In the genomic region with DNA sequence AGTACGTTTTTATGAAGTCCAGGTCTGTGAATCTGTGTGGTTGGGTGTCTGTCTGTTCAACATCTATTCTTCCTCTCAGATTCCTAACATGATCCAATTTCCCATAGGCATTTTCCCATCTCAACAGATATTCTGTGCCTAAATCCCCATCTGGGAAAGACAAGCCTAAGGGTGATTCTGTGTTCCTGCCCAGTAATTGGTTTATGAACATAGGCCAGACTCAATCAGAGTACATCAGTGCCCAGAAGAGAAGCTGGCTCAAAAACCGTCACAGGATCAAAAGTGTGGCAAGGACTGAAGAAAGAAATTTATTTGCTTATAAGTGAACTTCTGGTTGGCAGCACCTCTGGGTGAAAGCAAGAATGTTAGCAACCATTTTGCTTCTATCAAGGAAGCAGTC, we compare ENCODE assay signal across 16 mouse cellular contexts. TPM values are rescaled to one million over a fixed set of nuclear protein-coding genes. Genes with fewer than 3 reads are reported as not detected.
DNase-seq lines count a peak whose midpoint lies in the region; ATAC-seq and TF ChIP-seq lines count a peak whose summit lies in the region.
"Had no signal": no experiment of that assay in that cellular context is flagged by ENCODE, and none has a peak within 500 bp of the region (broad histone marks: within the 10 kb centered on the region; RNA-seq: fewer than 3 reads in every experiment).

No protein-coding gene starts in this region.

- H3K4me2 ChIP-seq in forebrain, embryonic 16.5 days (ENCODE audit: low read length) = no peak overlapping the region
- no peak overlapping the region for H3K4me2 ChIP-seq in intestine, embryonic 14.5 days (ENCODE audit: low read length)
- no peak overlapping the region for H3K4me2 ChIP-seq in intestine, postnatal 0 days (replicated peaks; ENCODE audit: low read depth)
- no peak overlapping the region for H3K4me2 ChIP-seq in embryonic facial prominence, embryonic 14.5 days (ENCODE audit: low read depth, low read length)
- no peak overlapping the region for H3K4me2 ChIP-seq in intestine, embryonic 15.5 days (replicated peaks)
- H3K4me2 ChIP-seq: hindbrain, embryonic 15.5 days; liver, embryonic 15.5 days had no signal

- H3K4me1 ChIP-seq in forebrain, embryonic 16.5 days (replicated peaks; ENCODE audit: control insufficient read depth, insufficient read depth, low read length) = peaks cover 2% of the 10 kb centered on the region
- peaks cover 15% of the 10 kb centered on the region for H3K4me1 ChIP-seq in forebrain, embryonic 10.5 days
- H3K4me1 ChIP-seq in intestine, embryonic 14.5 days (replicated peaks; ENCODE audit: control insufficient read depth, insufficient read depth, low read length) = peaks cover 8% of the 10 kb centered on the region
- no peaks in the 10 kb centered on the region for H3K4me1 ChIP-seq in intestine, postnatal 0 days (replicated peaks; ENCODE audit: control insufficient read depth, insufficient read depth, low read length)
- H3K4me1 ChIP-seq in embryonic facial prominence, embryonic 14.5 days (ENCODE audit: control insufficient read depth, insufficient read depth, low read length) = peaks cover 14% of the 10 kb centered on the region
- peaks cover 15% of the 10 kb centered on the region for H3K4me1 ChIP-seq in intestine, embryonic 15.5 days (replicated peaks)
- H3K4me1 ChIP-seq in thymus, adult 2 months (replicated peaks; ENCODE audit: control insufficient read depth, insufficient read depth, low read length) = no peaks in the 10 kb centered on the region
- H3K4me1 ChIP-seq: hindbrain, embryonic 15.5 days; liver, embryonic 15.5 days had no signal

- no peaks in the 10 kb centered on the region for H3K9me3 ChIP-seq in forebrain, embryonic 16.5 days (ENCODE audit: control insufficient read depth, low read length)
- H3K9me3 ChIP-seq in forebrain, embryonic 10.5 days = no peaks in the 10 kb centered on the region
- no peaks in the 10 kb centered on the region for H3K9me3 ChIP-seq in intestine, embryonic 14.5 days (ENCODE audit: control insufficient read depth, low read length)
- H3K9me3 ChIP-seq in intestine, postnatal 0 days (ENCODE audit: control insufficient read depth) = no peaks in the 10 kb centered on the region
- H3K9me3 ChIP-seq in embryonic facial prominence, embryonic 14.5 days (ENCODE audit: control insufficient read depth, low read length) = no peaks in the 10 kb centered on the region
- H3K9me3 ChIP-seq in intestine, embryonic 15.5 days = no peaks in the 10 kb centered on the region
- H3K9me3 ChIP-seq: heart, embryonic 10.5 days; hindbrain, embryonic 15.5 days; liver, embryonic 15.5 days had no signal

- no peak overlapping the region for H3K9ac ChIP-seq in forebrain, embryonic 16.5 days (replicated peaks; ENCODE audit: low read depth, low read length)
- H3K9ac ChIP-seq in intestine, embryonic 14.5 days (ENCODE audit: low read length) = no peak overlapping the region
- H3K9ac ChIP-seq in intestine, postnatal 0 days (ENCODE audit: low read depth, low read length) = no peak overlapping the region
- H3K9ac ChIP-seq in embryonic facial prominence, embryonic 14.5 days (ENCODE audit: low read depth, low read length) = no peak overlapping the region
- H3K9ac ChIP-seq in intestine, embryonic 15.5 days = no peak overlapping the region
- H3K9ac ChIP-seq: hindbrain, embryonic 15.5 days; liver, embryonic 15.5 days had no signal

- no peak for ATAC-seq in forebrain, embryonic 16.5 days
- ATAC-seq in intestine, embryonic 14.5 days (replicated peaks; ENCODE audit: low FRiP score, low TSS enrichment, low read depth) = no peak
- no peak for ATAC-seq in intestine, postnatal 0 days
- ATAC-seq in embryonic facial prominence, embryonic 14.5 days (ENCODE audit: low read depth) = no peak
- no peak for ATAC-seq in intestine, embryonic 15.5 days

- no peaks in the 10 kb centered on the region for H3K36me3 ChIP-seq in forebrain, embryonic 16.5 days (ENCODE audit: control insufficient read depth, insufficient read depth)
- H3K36me3 ChIP-seq in forebrain, embryonic 10.5 days (replicated peaks) = no peaks in the 10 kb centered on the region
- no peaks in the 10 kb centered on the region for H3K36me3 ChIP-seq in intestine, embryonic 14.5 days (ENCODE audit: control insufficient read depth, insufficient read depth, low read length)
- H3K36me3 ChIP-seq in intestine, postnatal 0 days (ENCODE audit: control insufficient read depth, insufficient read depth) = no peaks in the 10 kb centered on the region
- H3K36me3 ChIP-seq in embryonic facial prominence, embryonic 14.5 days (ENCODE audit: control insufficient read depth, insufficient read depth, low read length) = no peaks in the 10 kb centered on the region
- no peaks in the 10 kb centered on the region for H3K36me3 ChIP-seq in intestine, embryonic 15.5 days
- H3K36me3 ChIP-seq in thymus, adult 2 months (ENCODE audit: control insufficient read depth, insufficient read depth, low read length) = no peaks in the 10 kb centered on the region
- H3K36me3 ChIP-seq: heart, embryonic 10.5 days; hindbrain, embryonic 15.5 days; liver, embryonic 15.5 days had no signal

- no peak for DNase-seq in forebrain, embryonic 10.5 days (ENCODE audit: extremely low spot score, low spot score)
- DNase-seq in intestine, embryonic 14.5 days (ENCODE audit: low spot score) = no peak
- DNase-seq in embryonic facial prominence, embryonic 14.5 days (ENCODE audit: low spot score) = no peak
- no peak for DNase-seq in adrenal gland, postnatal 36 days
- no peak for DNase-seq in thymus, adult 2 months
- DNase-seq: adrenal gland, adult 8-10 months; cerebellum, adult 11-12 months; cerebellum, postnatal 25 days; kidney, adult 2 months; thymus, postnatal 25 days had no signal

- peak overlapping the region; percentile 49 for H3K27ac ChIP-seq in forebrain, embryonic 16.5 days (ENCODE audit: low read length)
- H3K27ac ChIP-seq in forebrain, embryonic 10.5 days = no peak overlapping the region
- peak overlapping the region; percentile 48 for H3K27ac ChIP-seq in intestine, embryonic 14.5 days (ENCODE audit: low read depth)
- H3K27ac ChIP-seq in intestine, postnatal 0 days (ENCODE audit: low read depth, low read length) = no peak overlapping the region
- peak overlapping the region; percentile 64 for H3K27ac ChIP-seq in embryonic facial prominence, embryonic 14.5 days (replicated peaks; ENCODE audit: low read depth, low read length)
- peak overlapping the region; percentile 61 for H3K27ac ChIP-seq in intestine, embryonic 15.5 days
- no peak overlapping the region for H3K27ac ChIP-seq in thymus, adult 2 months (ENCODE audit: control insufficient read depth, insufficient read depth, low read length)
- H3K27ac ChIP-seq: heart, embryonic 10.5 days; hindbrain, embryonic 15.5 days; liver, embryonic 15.5 days had no signal

- no peak overlapping the region for H3K4me3 ChIP-seq in forebrain, embryonic 16.5 days (replicated peaks; ENCODE audit: low read length)
- H3K4me3 ChIP-seq in forebrain, embryonic 10.5 days = no peak overlapping the region
- no peak overlapping the region for H3K4me3 ChIP-seq in intestine, embryonic 14.5 days (ENCODE audit: low read depth, low read length)
- H3K4me3 ChIP-seq in intestine, postnatal 0 days (ENCODE audit: low read depth, low read length) = no peak overlapping the region
- H3K4me3 ChIP-seq in embryonic facial prominence, embryonic 14.5 days (ENCODE audit: low read depth, low read length) = no peak overlapping the region
- H3K4me3 ChIP-seq in intestine, embryonic 15.5 days (replicated peaks) = no peak overlapping the region
- H3K4me3 ChIP-seq in thymus, adult 2 months (ENCODE audit: control insufficient read depth, insufficient read depth, low read length) = no peak overlapping the region
- H3K4me3 ChIP-seq: heart, embryonic 10.5 days; hindbrain, embryonic 15.5 days; liver, embryonic 15.5 days had no signal

- TF ChIP-seq POLR2A in thymus, adult 2 months (IDR thresholded peaks at IDR 0.05; ENCODE audit: control insufficient read depth, extremely low read depth, insufficient read depth, low read length, poor library complexity) = no peak

- 76% methylated on average over 2 of the region's 2 CpGs for WGBS in forebrain, embryonic 16.5 days
- 84% methylated on average over 2 of the region's 2 CpGs for WGBS in forebrain, embryonic 10.5 days
- WGBS in intestine, embryonic 14.5 days = 77% methylated on average over 2 of the region's 2 CpGs
- WGBS in intestine, postnatal 0 days = 83% methylated on average over 2 of the region's 2 CpGs
- WGBS in embryonic facial prominence, embryonic 14.5 days = 69% methylated on average over 2 of the region's 2 CpGs
- WGBS in intestine, embryonic 15.5 days = 63% methylated on average over 2 of the region's 2 CpGs
- WGBS in thymus, adult 2 months = 95% methylated on average over 2 of the region's 2 CpGs

- no peak for TF ChIP-seq CTCF in intestine, postnatal 0 days (IDR thresholded peaks at IDR 0.05; ENCODE audit: low read depth)
- no peak for TF ChIP-seq CTCF in thymus, adult 2 months (IDR thresholded peaks at IDR 0.05; ENCODE audit: borderline replicate concordance, control insufficient read depth, extremely low read depth, insufficient read depth, low read length, poor library complexity)

- H3K27me3 ChIP-seq in forebrain, embryonic 16.5 days (replicated peaks; ENCODE audit: control insufficient read depth, insufficient read depth, low read length) = no peaks in the 10 kb centered on the region
- H3K27me3 ChIP-seq in forebrain, embryonic 10.5 days (ENCODE audit: poor library complexity, severe bottlenecking) = peaks cover 7% of the 10 kb centered on the region
- no peaks in the 10 kb centered on the region for H3K27me3 ChIP-seq in intestine, embryonic 14.5 days (replicated peaks; ENCODE audit: control insufficient read depth, insufficient read depth, low read length)
- H3K27me3 ChIP-seq in intestine, postnatal 0 days (replicated peaks; ENCODE audit: control insufficient read depth, insufficient read depth, low read length) = no peaks in the 10 kb centered on the region
- H3K27me3 ChIP-seq in embryonic facial prominence, embryonic 14.5 days (replicated peaks; ENCODE audit: control insufficient read depth, insufficient read depth, low read length) = no peaks in the 10 kb centered on the region
- no peaks in the 10 kb centered on the region for H3K27me3 ChIP-seq in intestine, embryonic 15.5 days (replicated peaks)
- no peaks in the 10 kb centered on the region for H3K27me3 ChIP-seq in thymus, adult 2 months (ENCODE audit: control insufficient read depth, insufficient read depth, low read length)

RNA-seq across cellular contexts. Expression of gene Pcnx, which starts 7.3 kb away (rescaled TPM):
- 15.7 and 16.4 TPM in 2 replicates for polyA plus RNA-seq in forebrain, embryonic 16.5 days (2015; fragmentation: Nextera tagmentation; extraction: Ambion mirVana)
- 7.6 and 7.7 TPM in 2 replicates for polyA plus RNA-seq in forebrain, embryonic 10.5 days (2016; fragmentation: Nextera tagmentation; extraction: Ambion mirVana)
- 18.2 and 23.6 TPM in 2 replicates for polyA plus RNA-seq in intestine, embryonic 14.5 days (2014; fragmentation: Nextera tagmentation; extraction: Ambion mirVana)
- 11.0 and 12.4 TPM in 2 replicates for polyA plus RNA-seq in intestine, postnatal 0 days (2015; fragmentation: Nextera tagmentation; extraction: Ambion mirVana)
- 16.7 and 20.0 TPM in 2 replicates for polyA plus RNA-seq in embryonic facial prominence, embryonic 14.5 days (2014; fragmentation: Nextera tagmentation; extraction: Ambion mirVana)
- 6.8 and 11.6 TPM in 2 replicates for polyA plus RNA-seq in intestine, embryonic 15.5 days (2015; fragmentation: Nextera tagmentation; extraction: Ambion mirVana)
- 10 to 100 TPM; 52.7 to 54.6 TPM for total RNA-seq in adrenal gland, postnatal 36 days (2021)
- 49.0 and 56.8 TPM in 2 replicates for polyA plus RNA-seq in thymus, adult 2 months (2012; rRNA removed)

Comparison
In these comparisons a context has a peak if more than half of its experiments do, and no peak if none do; other contexts are left out.
1. H3K27ac ChIP-seq: peak in forebrain, embryonic 16.5 days (single experiment), intestine, embryonic 14.5 days (single experiment), embryonic facial prominence, embryonic 14.5 days (single experiment) and intestine, embryonic 15.5 days (single experiment); none in forebrain, embryonic 10.5 days (single experiment), intestine, postnatal 0 days (single experiment) and thymus, adult 2 months (single experiment).